Mouse (Mus musculus) thymus, adult 2 months (tissue): ENCODE measurements around the gene Vgll4.

Experiments
- CTCF ChIP-seq: fragments of 200-500 bp; IDR thresholded peaks from 2 replicates; pipeline ENCODE4 v1.5.1; 2012; ENCODE audit warnings: mild to moderate bottlenecking, control low read depth, low read length, moderate library complexity, borderline replicate concordance; ENCODE audit not compliant: control insufficient read depth, poor library complexity, insufficient read depth; ENCODE audit errors: extremely low read depth
- POLR2A ChIP-seq: fragments of 200-500 bp; IDR thresholded peaks from 2 replicates; pipeline ENCODE4 v1.6.1; 2012; ENCODE audit warnings: mild to moderate bottlenecking, low read length, control low read depth, moderate library complexity; ENCODE audit not compliant: control insufficient read depth, poor library complexity, insufficient read depth; ENCODE audit errors: extremely low read depth

- TF ChIP-seq CTCF (no peak), POLR2A (no peak)
Observed at GRCm38 (mm10) chr6:114927400-114927799, 42.4 kb downstream of the Vgll4 start.
